Mouse (Mus musculus) embryo, embryonic 10 days (tissue): ENCODE measurements around the gene Olfr420.

Experiments used
- DNase-seq: peaks from one replicate; pipeline ENCODE4 v3.0.0-alpha.2; 2015; ENCODE audit warnings: low spot score

Gene Olfr420

GRCm38 (mm10) chr1:174155333-174155732 is at the start of gene Olfr420:
Gene Olfr420, plus strand, starts transcription at chr1:174155633.
- DNase-seq: no peak

GRCm38 (mm10) chr1:174121062-174121461 is 34.4 kb upstream of the Olfr420 start, which contains the start of gene Olfr231:
Gene Olfr231, minus strand, starts transcription at chr1:174121162.
- no peak for DNase-seq

- DNase-seq: no peak
Measured at GRCm38 (mm10) chr1:174131217-174131616, 24.2 kb upstream of the Olfr420 start, which contains the start of gene Olfr424. Gene Olfr424, plus strand, starts transcription at chr1:174131517.

- DNase-seq: no peak
Measured at GRCm38 (mm10) chr1:174131999-174132398, 23.4 kb upstream of the Olfr420 start.

- DNase-seq: no peak
Measured at GRCm38 (mm10) chr1:174141384-174141783, 14.0 kb upstream of the Olfr420 start.

GRCm38 (mm10) chr1:174146696-174147095 is 8.7 kb upstream of the Olfr420 start:
- DNase-seq: no peak

- DNase-seq: peak; percentile 3
Measured at GRCm38 (mm10) chr1:174149289-174149688, 6.1 kb upstream of the Olfr420 start.

GRCm38 (mm10) chr1:174157622-174158021 is 2.2 kb downstream of the Olfr420 start:
- DNase-seq: no peak

- DNase-seq: no peak
Measured at GRCm38 (mm10) chr1:174158512-174158911, 3.1 kb downstream of the Olfr420 start.

- no peak for DNase-seq
Measured at GRCm38 (mm10) chr1:174159095-174159494, 3.7 kb downstream of the Olfr420 start.

GRCm38 (mm10) chr1:174169024-174169423 is 13.6 kb downstream of the Olfr420 start:
- no peak for DNase-seq

GRCm38 (mm10) chr1:174170706-174171501 is 15.5 kb downstream of the Olfr420 start:
- DNase-seq: no peak

- peak; percentile 17 for DNase-seq
Measured at GRCm38 (mm10) chr1:174171537-174171936, 16.1 kb downstream of the Olfr420 start.

GRCm38 (mm10) chr1:174172605-174173004 is 17.2 kb downstream of the Olfr420 start, which contains the start of gene Spta1:
Gene Spta1, plus strand, starts transcription at chr1:174172776.
- peak; percentile 56 for DNase-seq

- DNase-seq: no peak
Measured at GRCm38 (mm10) chr1:174204699-174205098, 49.3 kb downstream of the Olfr420 start.
